Mouse (Mus musculus) hematopoietic multipotent progenitor cell, adult 10-12 weeks (in vitro differentiated cells): ENCODE measurements around the gene Pitpnm1. TPM values are rescaled to one million over a fixed set of nuclear protein-coding genes. Genes with fewer than 3 reads are reported as not detected.

Experiments
- polyA plus RNA-seq: library from polyadenylated mRNA; stranded (reverse); fragments of >175 nt; gene quantifications from 2 replicates; pipeline ENCODE4 v1.2.3, GENCODE M21; 2012; ENCODE audit warnings: low replicate concordance

The Pitpnm1 gene
- polyA plus RNA-seq, result 226 and 266 TPM in 2 replicates

DNA sequence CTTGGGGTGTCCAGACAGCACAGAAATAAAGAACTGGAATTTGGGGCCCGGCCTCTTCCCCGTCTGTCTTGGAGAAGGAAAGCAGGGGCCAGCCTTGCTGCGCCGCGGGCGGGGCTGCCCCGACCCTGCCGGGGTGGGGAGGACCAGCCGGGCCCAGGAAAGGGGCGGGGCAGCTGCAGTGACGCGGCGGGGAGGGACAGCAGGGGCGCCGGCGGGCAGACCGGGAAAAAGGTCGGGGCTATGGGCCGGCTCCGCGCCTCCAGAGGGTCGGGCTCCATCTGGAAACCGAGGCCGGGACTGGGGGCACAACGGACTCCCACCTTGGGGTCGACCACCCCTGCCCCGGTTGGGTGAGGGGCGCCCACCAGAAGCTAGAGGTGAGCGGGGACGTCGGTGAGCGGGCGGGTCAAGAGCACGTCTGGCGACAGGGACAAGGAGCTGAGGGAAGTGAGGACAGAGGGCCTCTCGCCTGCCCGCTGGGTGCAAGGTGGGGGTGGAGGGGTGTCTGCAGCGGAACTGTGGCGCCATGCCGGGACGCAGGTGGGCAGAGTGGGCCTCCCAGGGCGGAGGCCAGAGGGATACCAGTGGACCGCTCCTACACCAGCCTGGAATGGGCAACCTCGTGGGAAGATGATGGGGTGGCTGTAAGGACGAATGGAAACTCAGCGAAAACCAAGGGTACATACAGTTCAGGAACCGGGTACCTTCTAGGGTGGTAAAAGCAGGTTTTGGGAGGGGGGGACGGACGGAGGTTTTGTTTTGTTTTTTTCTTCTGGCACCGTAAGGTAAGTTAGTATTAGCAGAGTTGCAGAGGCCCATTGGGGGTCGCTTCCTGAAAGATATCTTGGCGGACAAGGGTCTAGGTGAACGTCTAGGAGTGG is at the start of gene Pitpnm1:
Gene Pitpnm1 (plus strand): TSS at position 162 of the 881 bp plus-strand sequence.

GRCm38 (mm10) chr19:4059069-4059740 is 40.6 kb upstream of the Pitpnm1 start, which contains the start of gene Gstp3:
TSS of gene Gstp3 (minus strand) at chr19:4059569.

DNA sequence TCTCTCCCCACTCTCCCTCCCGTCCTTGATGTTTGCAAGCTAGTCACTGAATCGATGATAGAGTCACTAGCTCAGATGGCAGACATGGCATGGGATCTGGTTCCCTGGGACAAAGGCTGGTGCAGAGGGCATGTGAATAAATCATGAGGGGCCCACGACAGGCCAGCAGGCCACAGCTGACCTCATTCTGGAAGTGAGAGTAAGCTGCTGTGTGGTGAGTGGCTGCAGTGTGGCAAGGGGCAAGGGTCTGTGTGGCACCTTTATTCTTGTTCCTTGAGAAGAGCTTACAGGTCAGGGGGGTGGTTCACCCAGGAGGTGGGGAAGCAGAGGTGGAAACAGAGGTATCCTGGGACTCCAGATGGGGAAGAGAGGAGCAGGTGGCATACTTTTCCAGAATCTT is 18.4 kb upstream of the Pitpnm1 start, which contains the start of gene Cabp2:
Gene Cabp2 (plus strand): TSS at position 185 of the 400 bp plus-strand sequence.

DNA sequence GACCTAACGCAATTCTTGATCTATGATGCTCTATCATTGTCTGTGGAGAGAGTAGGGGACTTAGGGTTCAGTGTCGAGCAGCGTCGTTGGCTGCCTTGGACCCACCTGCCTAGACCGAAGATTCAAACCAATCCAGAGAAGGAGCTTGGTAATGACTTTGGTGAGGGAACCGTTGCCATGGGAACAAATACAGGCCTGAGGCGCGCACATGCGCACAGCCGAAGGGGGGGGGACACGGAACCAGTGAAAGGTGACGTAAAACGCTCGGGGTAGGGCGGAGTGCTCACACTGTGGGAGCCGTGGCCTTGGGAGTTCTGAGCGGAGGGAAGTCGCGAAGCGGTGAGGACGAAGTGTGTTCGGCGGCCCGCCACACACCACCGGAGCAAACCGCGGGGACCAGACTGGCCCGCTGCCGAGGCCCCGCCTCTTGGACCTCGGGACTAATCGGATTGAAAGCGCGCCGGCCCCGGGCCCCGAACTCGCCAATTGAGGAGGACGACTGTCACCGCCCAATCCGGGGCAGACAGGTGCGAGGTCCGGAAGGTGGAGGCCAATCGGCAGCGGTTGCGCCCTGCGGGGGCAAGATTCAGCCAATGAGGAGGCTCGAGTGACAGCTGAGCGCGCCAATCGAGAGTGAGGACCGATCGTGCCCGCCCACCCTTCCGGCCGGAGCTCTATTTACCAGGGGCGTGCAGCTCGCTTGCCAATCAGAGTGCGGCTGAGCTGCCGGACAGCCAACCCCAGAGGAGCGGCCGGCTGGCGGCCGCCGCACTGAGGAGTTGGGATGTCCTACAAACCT is 3.0 kb upstream of the Pitpnm1 start, which contains the start of gene Cdk2ap2:
Gene Cdk2ap2 (plus strand): TSS at position 541 of the 799 bp plus-strand sequence.

GRCm38 (mm10) chr19:4125741-4126696 is 26.2 kb downstream of the Pitpnm1 start, which contains the start of gene Aip:
TSS of gene Aip (minus strand) at chr19:4125858.

DNA sequence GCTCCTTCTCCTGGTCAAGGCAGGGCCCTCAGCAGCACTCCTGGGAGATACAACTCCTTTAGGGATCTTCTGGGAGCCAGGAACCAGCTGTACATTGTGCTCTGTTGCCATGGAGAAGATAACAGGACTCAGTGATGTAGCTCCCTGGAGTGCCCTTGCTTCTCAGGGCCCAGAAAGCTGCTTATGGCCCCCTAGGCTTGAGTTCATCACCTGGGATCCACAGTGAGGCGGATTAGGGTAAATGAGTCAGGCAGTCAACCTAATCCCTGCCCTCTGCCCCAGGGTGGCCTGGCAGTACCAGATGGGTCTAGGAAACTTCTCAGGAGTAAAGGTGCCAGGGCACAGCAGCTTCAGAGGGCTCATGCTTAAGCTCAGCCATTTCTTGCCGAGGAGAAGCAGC is 39.6 kb downstream of the Pitpnm1 start, which contains the start of gene Gpr152:
Gene Gpr152 (plus strand): TSS at position 342 of the 400 bp plus-strand sequence.

GRCm38 (mm10) chr19:4143759-4144268 is 44.0 kb downstream of the Pitpnm1 start, which contains the start of gene Cabp4:
TSS of gene Cabp4 (minus strand) at chr19:4144033.

GRCm38 (mm10) chr19:4148491-4148806 is 48.7 kb downstream of the Pitpnm1 start, which contains the start of gene Coro1b:
TSS of gene Coro1b (plus strand) at chr19:4148619.

DNA sequence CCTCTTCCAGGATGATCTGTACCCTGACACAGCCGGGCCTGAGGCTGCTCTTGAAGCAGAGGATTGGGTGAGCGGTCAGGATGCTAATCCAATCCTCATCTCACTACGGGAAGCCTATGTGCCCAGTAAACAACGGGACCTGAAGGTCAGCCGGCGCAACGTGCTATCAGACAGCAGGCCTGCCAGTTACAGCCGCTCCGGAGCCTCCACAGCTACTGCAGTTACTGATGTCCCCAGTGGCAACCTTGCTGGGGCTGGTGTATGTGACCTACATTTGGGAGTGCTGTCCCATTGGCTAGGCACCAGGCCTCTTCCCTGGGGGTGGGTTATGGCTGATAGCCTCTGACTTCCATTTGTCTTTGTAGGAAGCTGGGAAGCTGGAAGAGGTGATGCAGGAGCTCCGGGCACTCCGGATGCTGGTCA is 53.4 kb downstream of the Pitpnm1 start, which contains the start of gene Ptprcap:
Gene Ptprcap (plus strand): TSS at position 373 of the 423 bp plus-strand sequence.

DNA sequence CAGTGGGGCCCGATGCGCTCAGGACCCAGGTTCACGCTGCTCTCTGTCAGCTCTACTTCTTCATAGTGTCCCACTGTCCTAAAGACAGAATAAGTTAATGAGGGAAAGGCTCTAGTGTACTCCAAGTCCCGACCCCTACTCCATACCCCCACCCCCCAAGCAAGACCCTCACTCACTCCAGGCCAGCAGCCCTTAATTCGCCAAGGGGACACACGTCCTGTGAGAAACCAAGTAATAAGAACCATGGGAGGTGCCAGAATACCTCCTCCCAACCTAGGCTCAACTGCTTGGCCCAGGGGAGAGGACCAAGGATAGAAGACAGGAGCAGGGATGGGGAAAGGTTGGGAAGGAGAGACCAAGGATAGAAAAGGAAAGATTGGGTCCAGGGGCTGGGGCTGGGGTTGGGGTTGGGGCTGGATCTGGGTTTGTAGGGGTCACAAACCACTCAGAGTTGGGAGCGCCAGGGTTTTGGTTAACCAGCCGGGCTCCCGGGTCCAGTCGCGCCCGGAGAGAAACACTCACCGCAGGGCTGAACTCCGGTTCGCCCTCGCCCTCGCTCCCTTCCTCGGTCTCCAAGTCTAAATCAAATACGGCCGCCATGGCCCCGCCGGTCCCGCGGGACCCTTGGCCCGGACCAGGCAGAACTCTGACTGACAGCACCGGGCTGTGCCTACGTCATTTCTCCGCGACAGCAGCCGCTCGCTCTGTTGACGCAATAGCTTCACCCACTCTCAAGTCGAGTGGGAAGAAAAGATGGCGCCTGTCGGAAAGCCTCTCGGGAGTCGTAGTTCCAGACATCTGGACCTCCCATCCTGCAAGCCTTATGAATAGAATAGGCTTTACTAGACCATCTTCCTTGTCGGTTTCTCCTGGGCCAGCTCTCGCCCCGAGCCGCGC is 63.1 kb downstream of the Pitpnm1 start, which contains the start of gene Rps6kb2:
Gene Rps6kb2 (minus strand): TSS at position 709 of the 897 bp plus-strand sequence.

Other genes with a start within 250 kb of the Pitpnm1 start
- 10.5 and 28.9 TPM in 2 replicates for gene Chka, start 248.2 kb upstream of the Pitpnm1 start, polyA plus RNA-seq
- gene Tcirg1, start 192.9 kb upstream of the Pitpnm1 start, polyA plus RNA-seq, result 168 and 319 TPM in 2 replicates
- 14.4 and 178 TPM in 2 replicates for gene Ndufs8, start 187.2 kb upstream of the Pitpnm1 start, polyA plus RNA-seq
- gene Aldh3b1, start 170.2 kb upstream of the Pitpnm1 start, polyA plus RNA-seq, result 12.9 and 17.0 TPM in 2 replicates
- 560 and 780 TPM in 2 replicates for gene Unc93b1, start 164.8 kb upstream of the Pitpnm1 start, polyA plus RNA-seq
- 0.03 TPM in 1 of 2 replicates, not detected in the other for gene Aldh3b3, start 141.4 kb upstream of the Pitpnm1 start, polyA plus RNA-seq
- 0.14 and 1.1 TPM in 2 replicates for gene Aldh3b2, start 127.7 kb upstream of the Pitpnm1 start, polyA plus RNA-seq
- gene Acy3, start 113.4 kb upstream of the Pitpnm1 start, polyA plus RNA-seq, result 0.24 and 2.2 TPM in 2 replicates
- gene Tbx10, start 107.2 kb upstream of the Pitpnm1 start, polyA plus RNA-seq, result not detected in 2 replicates
- 15.0 and 27.5 TPM in 2 replicates for gene Nudt8, start 99.4 kb upstream of the Pitpnm1 start, polyA plus RNA-seq
- 6.1 and 8.0 TPM in 2 replicates for gene Gm49405, start 99.4 kb upstream of the Pitpnm1 start, polyA plus RNA-seq
- 8.9 and 23.7 TPM in 2 replicates for gene Doc2g, start 96.7 kb upstream of the Pitpnm1 start, polyA plus RNA-seq
- 57.0 and 132 TPM in 2 replicates for gene Ndufv1, start 87.2 kb upstream of the Pitpnm1 start, polyA plus RNA-seq
- gene Gstp1, start 62.0 kb upstream of the Pitpnm1 start, polyA plus RNA-seq, result 64.6 and 210 TPM in 2 replicates
- 0.47 and 0.56 TPM in 2 replicates for gene Gstp2, start 54.0 kb upstream of the Pitpnm1 start, polyA plus RNA-seq
- gene Gstp3, start 40.4 kb upstream of the Pitpnm1 start, polyA plus RNA-seq, result 8.4 and 10.8 TPM in 2 replicates
- gene Cabp2, start 18.4 kb upstream of the Pitpnm1 start, polyA plus RNA-seq, result not detected in 2 replicates
- gene Cdk2ap2, start 2.8 kb upstream of the Pitpnm1 start, polyA plus RNA-seq, result 251 and 401 TPM in 2 replicates
- gene Aip, start 25.9 kb downstream of the Pitpnm1 start, polyA plus RNA-seq, result 166 and 283 TPM in 2 replicates
- 0.06 TPM in 1 of 2 replicates, not detected in the other for gene Gpr152, start 39.8 kb downstream of the Pitpnm1 start, polyA plus RNA-seq
- gene Cabp4, start 44.0 kb downstream of the Pitpnm1 start, polyA plus RNA-seq, result 2.9 and 3.2 TPM in 2 replicates
- 197 and 258 TPM in 2 replicates for gene Coro1b, start 48.6 kb downstream of the Pitpnm1 start, polyA plus RNA-seq
- 1,796 and 2,730 TPM in 2 replicates for gene Ptprcap, start 53.6 kb downstream of the Pitpnm1 start, polyA plus RNA-seq
- gene Rps6kb2, start 63.4 kb downstream of the Pitpnm1 start, polyA plus RNA-seq, result 46.3 and 105 TPM in 2 replicates
- 40.4 and 54.0 TPM in 2 replicates for gene Carns1, start 75.5 kb downstream of the Pitpnm1 start, polyA plus RNA-seq
- gene Tbc1d10c, start 91.3 kb downstream of the Pitpnm1 start, polyA plus RNA-seq, result 638 and 694 TPM in 2 replicates
- 456 and 607 TPM in 2 replicates for gene Ppp1ca, start 92.1 kb downstream of the Pitpnm1 start, polyA plus RNA-seq
- gene Rad9a, start 101.7 kb downstream of the Pitpnm1 start, polyA plus RNA-seq, result 45.2 and 49.9 TPM in 2 replicates
- 130 and 210 TPM in 2 replicates for gene Clcf1, start 114.2 kb downstream of the Pitpnm1 start, polyA plus RNA-seq
- 0.75 and 163 TPM in 2 replicates for gene AC109138.7, start 114.4 kb downstream of the Pitpnm1 start, polyA plus RNA-seq
- gene Pold4, start 131.9 kb downstream of the Pitpnm1 start, polyA plus RNA-seq, result 157 and 158 TPM in 2 replicates
- gene Ssh3, start 169.2 kb downstream of the Pitpnm1 start, polyA plus RNA-seq, result 27.8 and 60.7 TPM in 2 replicates
- 25.1 and 46.7 TPM in 2 replicates for gene Ankrd13d, start 183.1 kb downstream of the Pitpnm1 start, polyA plus RNA-seq
- 1,315 and 1,512 TPM in 2 replicates for gene Grk2, start 206.2 kb downstream of the Pitpnm1 start, polyA plus RNA-seq